Mouse (Mus musculus) gastrocnemius, adult 2 months (tissue): ENCODE measurements around the gene Dnase1l3. TPM values are rescaled to one million over a fixed set of nuclear protein-coding genes. Genes with fewer than 3 reads are reported as not detected.

Experiments used
- DNase-seq: peaks from one replicate; pipeline ENCODE4 v3.0.0; 2022
- H3K27ac ChIP-seq: fragments of 200-600 bp; 2 replicates; pipeline ENCODE4 v1.8.1; 2022; ENCODE audit warnings: mild to moderate bottlenecking
- H3K4me3 ChIP-seq: fragments of 200-600 bp; 2 replicates; pipeline ENCODE4 v1.8.1; 2022; ENCODE audit warnings: mild to moderate bottlenecking, moderate library complexity
- CTCF ChIP-seq: fragments of 200-600 bp; IDR thresholded peaks from 2 replicates; pipeline ENCODE4 v1.8.1; 2022; ENCODE audit warnings: antibody characterized with exemption, mild to moderate bottlenecking, moderate library complexity
- intact Hi-C: fragments of 180-260 bp; cut with DNase I; formaldehyde crosslinking; loops from one replicate; pipeline ENCODE4 v1.15.1; 2025
- long read RNA-seq, 2 experiments: library from polyadenylated mRNA; stranded (forward); transcript quantifications; one replicate each; pipeline ENCODE4 v2.0.0; 2021
- total RNA-seq, 2 experiments: library from RNA; stranded (reverse); gene quantifications; 2 replicates each; pipeline ENCODE4 v1.2.3; 2021

Gene Dnase1l3
- total RNA-seq = not detected
- long read RNA-seq, experiment 1 = 0 reads
- long read RNA-seq, experiment 2 = 0 reads

DNA sequence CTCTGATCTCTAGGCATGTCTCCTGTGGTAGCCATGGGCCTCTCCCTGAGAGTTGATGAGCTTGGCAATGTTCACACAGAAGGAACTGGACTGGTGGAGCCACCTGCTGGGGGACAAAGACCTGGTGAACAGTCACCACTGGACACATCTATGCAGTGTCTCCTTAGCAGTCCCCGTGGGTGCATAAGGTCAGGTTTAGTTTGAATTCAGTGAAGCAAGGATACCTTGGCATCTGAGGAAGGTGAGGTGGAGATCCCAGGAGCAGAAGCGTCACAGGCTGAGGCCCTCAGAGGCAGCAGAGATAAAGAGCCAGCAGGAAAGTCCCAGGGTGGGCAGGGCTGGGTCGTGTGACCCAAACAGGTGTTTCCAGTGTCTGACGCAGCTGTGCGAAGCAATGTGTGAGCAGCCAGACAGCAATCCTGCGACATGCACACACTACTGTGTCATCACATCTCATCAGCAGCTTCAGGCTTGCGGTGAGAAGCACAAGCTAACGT, at the start of gene Dnase1l3:
TSS of gene Dnase1l3 (minus strand) at position 303 of the 497 bp plus-strand sequence.
- peak; percentile 49 for DNase-seq
- Histone ChIP-seq H3K4me3 (no peak within 1 kb of the TSS), H3K27ac (no peak within 1 kb of the TSS)
- intact Hi-C loops = no loop called here
- TF ChIP-seq CTCF = peak; percentile 62

DNA sequence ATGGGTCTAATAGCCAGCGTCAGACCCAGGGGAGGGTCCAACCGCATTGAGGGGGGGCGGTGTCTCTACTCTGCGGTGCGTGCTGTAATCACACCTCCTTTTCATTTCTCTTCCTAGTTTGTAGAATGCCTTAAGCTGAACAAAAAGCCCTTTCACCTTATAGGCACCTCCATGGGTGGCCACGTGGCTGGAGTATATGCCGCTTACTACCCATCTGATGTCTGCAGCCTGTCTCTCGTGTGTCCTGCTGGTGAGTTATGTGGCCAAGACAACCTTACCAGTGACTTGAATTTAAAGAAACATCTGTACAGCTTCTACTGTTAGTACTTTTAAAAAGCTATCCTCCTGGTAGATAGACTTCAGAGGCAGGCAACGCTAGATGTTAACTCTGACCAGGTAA, 48.2 kb upstream of the Dnase1l3 start:
- intact Hi-C loops = loop anchor here (5.0 kb wide), 1 partner anchor 225 kb away; the partner anchor contains the start of gene Flnb
- H3K27ac ChIP-seq = no peak overlapping the region
- no peak overlapping the region for H3K4me3 ChIP-seq
- no peak for DNase-seq
- no peak for TF ChIP-seq CTCF

DNA sequence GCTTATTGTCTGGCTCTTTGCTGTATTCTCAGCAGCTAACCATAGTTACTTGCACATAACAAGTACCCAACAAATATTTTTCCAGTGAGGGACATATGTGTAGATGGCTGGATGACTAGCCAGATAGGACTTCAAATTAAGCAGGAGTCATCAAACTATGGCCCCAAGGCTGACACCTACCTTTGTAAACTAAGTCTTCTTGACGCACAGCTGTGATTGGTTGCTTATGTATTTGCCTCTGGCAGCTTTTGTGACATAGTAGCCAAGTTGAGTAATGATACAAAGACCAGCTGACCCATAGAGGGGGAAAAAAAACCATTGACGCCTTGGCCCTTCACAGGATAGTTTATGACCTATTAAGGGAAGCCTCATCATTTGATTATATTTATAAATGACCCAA, 47.7 kb upstream of the Dnase1l3 start:
- no peak overlapping the region for H3K27ac ChIP-seq
- intact Hi-C loops = loop anchor here (5.0 kb wide), 1 partner anchor 225 kb away; the partner anchor contains the start of gene Flnb

DNA sequence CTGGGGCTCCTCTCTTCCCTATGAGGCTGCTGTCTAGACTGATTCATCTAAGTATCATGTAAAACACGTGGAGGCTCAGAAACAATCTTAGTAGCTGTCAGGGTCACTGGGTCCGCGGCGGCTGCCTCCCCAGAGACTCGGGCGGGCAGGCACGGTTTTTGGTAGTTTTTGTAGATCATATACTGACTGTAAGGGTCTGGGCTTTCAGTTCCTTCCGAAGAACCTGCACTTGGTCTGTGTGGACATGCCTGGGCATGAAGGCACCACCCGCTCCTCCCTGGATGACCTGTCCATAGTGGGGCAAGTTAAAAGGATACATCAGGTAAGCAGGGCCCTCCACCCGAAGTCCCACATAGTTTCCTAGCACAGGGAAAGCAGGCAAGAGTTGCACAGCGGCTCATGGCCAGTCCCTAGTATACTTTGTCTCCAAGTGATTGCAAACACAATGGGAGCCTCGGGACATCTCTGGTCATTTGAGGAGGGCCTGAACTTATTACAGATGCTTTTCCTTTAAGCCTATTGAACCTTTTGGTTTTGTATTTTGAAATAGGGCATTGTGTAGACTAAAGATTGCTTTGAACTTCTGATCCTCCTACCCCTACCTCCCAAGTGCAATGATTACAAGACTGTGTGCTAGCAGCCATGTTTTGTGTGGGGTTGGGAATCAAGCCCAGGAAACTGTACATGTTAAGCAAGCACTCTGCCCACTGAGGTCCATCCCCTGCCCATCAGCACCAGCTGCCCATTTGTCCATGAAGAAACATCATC, 46.7 kb upstream of the Dnase1l3 start:
- no peak for DNase-seq
- Histone ChIP-seq H3K4me3 (no peak overlapping the region), H3K27ac (no peak overlapping the region)
- intact Hi-C loops = loop anchor here (5.0 kb wide), 1 partner anchor 224 kb away; the partner anchor contains the start of gene Flnb
- TF ChIP-seq CTCF = no peak

More for the DNA sequence above, 47.7 kb upstream of the Dnase1l3 start:
- no peak for DNase-seq
- no peak overlapping the region for H3K4me3 ChIP-seq
- TF ChIP-seq CTCF = no peak

DNA sequence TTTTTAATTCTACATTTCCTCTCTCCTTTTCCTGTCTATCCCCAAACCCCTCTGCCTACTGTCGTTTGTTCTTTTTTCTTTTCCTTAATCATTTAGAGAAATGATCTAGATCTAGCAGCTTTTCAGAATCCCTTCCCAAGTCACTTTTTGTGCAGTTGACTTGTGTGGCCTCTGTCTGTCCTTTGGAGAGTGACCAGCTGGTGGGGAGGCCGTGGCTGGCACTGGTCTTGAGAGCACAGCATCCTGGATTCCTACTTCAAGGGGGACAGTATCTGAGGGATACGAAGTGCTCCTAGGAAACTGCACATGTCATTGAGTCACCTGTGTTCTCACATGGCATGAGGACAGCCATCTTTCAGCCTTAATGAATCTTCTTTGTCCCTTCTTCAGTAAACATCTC, 45.8 kb upstream of the Dnase1l3 start:
- TF ChIP-seq CTCF = no peak
- intact Hi-C loops = loop anchor here (5.0 kb wide), 1 partner anchor 223 kb away; the partner anchor contains the start of gene Flnb
- Histone ChIP-seq H3K27ac (peak overlapping the region; percentile 77), H3K4me3 (no peak overlapping the region)
- DNase-seq = no peak

DNA sequence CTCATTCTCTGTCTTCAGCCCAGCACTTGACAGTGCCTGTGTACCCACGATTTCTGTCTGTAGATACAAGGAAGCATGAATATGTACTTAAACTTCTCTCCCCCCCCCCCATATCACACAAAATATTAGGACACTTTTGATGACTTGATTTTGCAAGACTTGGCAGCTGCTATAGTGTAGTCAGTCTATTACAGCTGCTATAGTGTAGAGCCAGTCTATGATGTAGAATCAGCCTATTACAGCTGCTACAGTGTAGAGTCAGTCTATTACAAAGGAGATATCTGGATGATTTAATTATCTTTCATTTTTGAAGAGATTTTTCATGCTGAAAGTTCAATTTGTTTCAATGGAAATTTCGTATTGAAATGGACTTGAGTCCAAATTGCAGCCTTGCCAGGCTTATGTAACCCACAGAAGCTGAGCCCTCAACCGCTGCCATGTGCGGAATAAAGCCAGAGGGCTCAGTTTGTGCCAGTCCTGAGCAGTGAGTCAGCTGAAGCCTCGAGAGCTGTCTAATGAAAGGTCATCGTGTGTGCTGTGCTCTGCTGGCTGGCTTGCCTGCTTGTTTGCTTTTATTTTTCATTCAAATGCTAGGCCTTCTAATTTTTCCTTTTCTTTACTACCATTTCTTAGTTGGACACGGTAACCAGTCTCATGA, 44.5 kb upstream of the Dnase1l3 start:
- TF ChIP-seq CTCF = no peak
- intact Hi-C loops = no loop called here
- DNase-seq = peak; percentile 89
- Histone ChIP-seq H3K4me3 (peak overlapping the region; percentile 41), H3K27ac (peak overlapping the region; percentile 77)

DNA sequence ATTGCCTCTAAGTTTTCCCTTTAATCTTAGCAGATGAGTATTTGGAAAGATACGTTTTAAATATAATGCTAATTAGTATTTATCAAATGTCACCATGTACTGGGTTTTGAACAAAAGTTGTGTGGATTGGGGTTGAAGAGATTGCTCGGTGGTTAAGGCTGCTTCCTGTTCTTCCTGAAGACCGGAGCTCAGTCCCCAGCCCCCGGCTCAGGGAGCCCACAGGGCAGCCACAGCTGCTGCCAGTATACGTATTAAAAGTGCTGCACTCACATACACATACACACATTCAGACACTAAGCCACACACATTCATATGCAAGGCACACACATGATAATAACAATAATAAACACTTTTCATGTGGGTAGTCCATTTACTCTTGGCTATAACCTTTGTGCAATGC, 43.8 kb upstream of the Dnase1l3 start:
- intact Hi-C loops = no loop called here
- no peak for TF ChIP-seq CTCF
- no peak overlapping the region for H3K4me3 ChIP-seq
- DNase-seq = no peak
- peak overlapping the region; percentile 77; the same call in 1 of the 2 replicates for H3K27ac ChIP-seq

DNA sequence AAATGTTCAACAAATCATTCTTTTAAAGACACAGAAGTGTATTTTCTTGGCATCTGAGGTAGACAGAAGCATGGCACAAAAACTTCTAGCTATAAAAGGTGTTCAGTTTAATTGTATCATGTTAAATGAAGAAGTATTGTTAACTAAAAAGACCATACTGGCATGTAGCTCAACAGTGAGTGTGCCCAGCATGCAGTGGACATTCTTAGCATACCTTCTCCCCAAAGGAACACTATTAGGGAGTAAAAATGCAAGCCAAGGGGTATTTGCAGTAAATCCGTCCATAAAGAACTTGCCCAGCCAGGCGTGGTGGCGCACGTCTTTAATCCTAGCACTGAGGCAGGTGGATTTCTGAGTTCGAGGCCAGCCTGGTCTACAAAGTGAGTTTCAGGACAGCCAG, 42.0 kb upstream of the Dnase1l3 start:
- no peak for DNase-seq
- intact Hi-C loops = no loop called here

DNA sequence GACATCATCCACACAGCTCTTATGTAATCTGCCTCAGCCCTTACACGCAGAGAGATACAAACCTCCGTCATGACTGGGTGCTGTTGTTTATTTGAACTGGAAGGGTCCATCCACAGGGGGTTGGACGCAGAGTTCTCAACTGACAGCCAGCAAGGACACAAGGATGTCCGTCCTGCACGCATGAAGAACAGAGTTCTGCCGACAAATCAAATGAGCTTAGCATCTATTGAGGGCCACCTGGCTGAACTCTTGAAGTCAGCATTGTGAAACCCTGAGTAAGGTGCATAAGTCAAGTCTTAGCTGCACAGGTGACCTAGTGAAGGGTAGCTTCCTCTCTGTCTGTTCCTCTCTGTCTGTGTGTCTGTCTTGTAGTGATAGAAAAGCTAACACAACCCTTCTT, 41.6 kb upstream of the Dnase1l3 start:
- DNase-seq = no peak
- intact Hi-C loops = no loop called here
- no peak for TF ChIP-seq CTCF

More for the DNA sequence above, 42.0 kb upstream of the Dnase1l3 start:
- no peak for TF ChIP-seq CTCF
- Histone ChIP-seq H3K27ac (no peak overlapping the region), H3K4me3 (no peak overlapping the region)

DNA sequence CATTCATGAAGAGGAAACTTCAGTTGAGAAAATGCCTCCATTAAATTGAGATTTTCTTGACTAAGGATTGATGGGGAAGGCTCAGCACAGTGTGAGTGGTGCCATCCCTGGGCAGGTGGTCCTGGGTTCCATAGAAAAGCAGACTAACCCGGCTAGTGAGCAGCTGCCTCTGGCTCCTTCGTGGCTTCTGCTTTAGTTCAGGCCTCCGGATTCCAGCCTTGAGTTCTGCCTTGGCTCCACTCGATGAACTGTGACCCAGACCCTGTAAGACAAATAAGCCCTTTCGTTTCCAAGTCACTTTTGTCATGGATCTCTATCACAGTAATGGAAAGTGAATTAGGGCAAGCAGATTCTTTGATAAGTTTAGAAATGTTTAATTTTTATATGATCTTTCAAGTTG, 40.2 kb upstream of the Dnase1l3 start:
- no peak overlapping the region for H3K4me3 ChIP-seq
- intact Hi-C loops = no loop called here
- TF ChIP-seq CTCF = no peak
- H3K27ac ChIP-seq = no peak overlapping the region
- no peak for DNase-seq

More for the DNA sequence above, 41.6 kb upstream of the Dnase1l3 start:
- H3K27ac ChIP-seq = no peak overlapping the region
- no peak overlapping the region for H3K4me3 ChIP-seq

DNA sequence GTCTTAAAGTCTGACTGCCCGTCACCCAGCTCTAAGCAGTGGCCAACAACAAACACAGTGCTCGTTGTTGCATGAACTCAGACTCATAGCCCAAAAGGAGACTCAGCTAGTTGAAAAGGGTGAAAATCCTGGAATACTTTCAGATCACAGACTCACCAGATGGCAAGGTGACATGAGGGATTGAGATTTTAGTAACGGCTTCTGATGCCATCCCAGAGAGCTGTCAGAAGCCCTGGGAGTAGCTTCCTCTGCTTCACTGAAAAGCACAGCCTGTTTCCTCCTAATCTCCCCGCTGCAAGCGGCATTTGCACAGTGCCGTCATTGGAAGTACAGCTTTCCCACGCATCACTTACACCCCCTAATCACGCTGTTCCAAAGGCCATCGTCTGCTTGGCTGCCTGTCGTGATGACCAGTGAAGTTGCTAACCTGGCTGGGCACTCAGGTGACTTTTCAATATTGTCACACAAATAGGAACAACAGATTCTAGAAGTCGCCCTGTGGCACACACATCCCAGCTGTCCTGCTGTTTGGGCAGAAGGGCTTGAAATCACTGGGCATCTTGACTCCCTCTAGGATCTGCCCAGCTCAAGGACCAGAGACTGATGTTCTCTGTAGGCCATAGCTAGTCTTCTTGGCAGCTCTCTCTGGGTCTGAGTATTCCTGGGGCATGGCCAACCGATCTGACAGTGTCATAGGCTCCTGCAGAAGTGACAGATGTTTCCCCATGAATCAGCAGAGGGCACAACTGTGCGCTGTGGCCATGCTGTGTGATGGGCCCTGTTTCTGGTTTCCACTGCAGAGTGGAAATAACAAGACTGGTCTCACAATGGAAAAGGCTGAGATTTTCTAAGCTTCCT, 37.9 kb upstream of the Dnase1l3 start:
- H3K27ac ChIP-seq = no peak overlapping the region
- TF ChIP-seq CTCF = no peak
- intact Hi-C loops = no loop called here
- H3K4me3 ChIP-seq = no peak overlapping the region
- peak; percentile 52 for DNase-seq

DNA sequence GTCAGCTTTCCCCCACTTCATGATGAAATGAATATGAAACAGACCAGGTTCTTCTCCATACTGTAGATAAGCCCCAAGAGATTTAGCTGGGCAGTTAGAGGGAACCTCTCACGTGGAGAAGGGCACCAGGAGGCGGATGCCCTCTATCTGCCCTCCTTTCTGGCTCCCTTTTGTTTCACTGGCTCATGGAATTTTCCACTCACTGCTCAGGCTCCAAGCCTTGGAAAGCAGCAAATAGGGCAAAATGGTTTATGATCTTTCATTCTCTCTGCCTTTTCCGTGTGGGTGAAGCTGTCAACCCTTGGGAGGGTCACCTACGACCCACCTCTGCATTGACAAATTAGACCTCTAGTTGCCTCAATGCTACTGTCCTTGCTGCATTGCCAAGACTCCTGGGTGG, 36.2 kb upstream of the Dnase1l3 start:
- TF ChIP-seq CTCF = no peak
- no peak for DNase-seq
- Histone ChIP-seq H3K4me3 (no peak overlapping the region), H3K27ac (peak overlapping the region; percentile 35)
- intact Hi-C loops = no loop called here
